Mouse (Mus musculus) kidney, adult 2 months (tissue): Measurements from ENCODE around the gene AI837181. TPM values are rescaled to one million over a fixed set of nuclear protein-coding genes. Genes with fewer than 3 reads are reported as not detected.
A peak's percentile ranks its signal among the peaks of the same experiment; 100 is the strongest.

Experiments used
- DNase-seq: peaks from one replicate; pipeline ENCODE4 v3.0.0; 2021
- H3K27ac ChIP-seq: fragments of 200-500 bp; 2 replicates; pipeline ENCODE4 v1.5.1; 2012; ENCODE audit warnings: low read depth, low read length, control low read depth, inconsistent platforms; ENCODE audit not compliant: insufficient read depth
- H3K27me3 ChIP-seq: fragments of 200-500 bp; replicated peaks from 2 replicates; pipeline ENCODE4 v1.6.1; 2012; ENCODE audit warnings: mild to moderate bottlenecking, moderate library complexity, low read length, inconsistent platforms; ENCODE audit not compliant: control insufficient read depth, insufficient read depth
- H3K36me3 ChIP-seq: fragments of 200-500 bp; 2 replicates; pipeline ENCODE4 v1.6.1; 2012; ENCODE audit warnings: mild to moderate bottlenecking, moderate library complexity, low read length, inconsistent platforms; ENCODE audit not compliant: control insufficient read depth, insufficient read depth
- H3K4me1 ChIP-seq: fragments of 200-500 bp; 2 replicates; pipeline ENCODE4 v1.6.1; 2011; ENCODE audit warnings: low read length; ENCODE audit not compliant: control insufficient read depth, insufficient read depth
- H3K4me3 ChIP-seq: fragments of 200-500 bp; 2 replicates; pipeline ENCODE4 v1.5.1; 2011; ENCODE audit warnings: mild to moderate bottlenecking, low read depth, low read length, control low read depth; ENCODE audit not compliant: insufficient read depth
- CTCF ChIP-seq: fragments of 200-500 bp; conservative IDR thresholded peaks from 2 replicates; pipeline ENCODE4 v1.5.1; 2011; ENCODE audit warnings: low read depth, mild to moderate bottlenecking, control low read depth, low read length, moderate library complexity, mixed read lengths; ENCODE audit not compliant: insufficient read depth, insufficient read length
- POLR2A ChIP-seq: fragments of 200-500 bp; IDR thresholded peaks from one replicate; pipeline ENCODE4 v1.6.1; 2011; ENCODE audit warnings: low read depth, low read length, control low read depth
- WGBS: fragments of 180-500 bp; shearing (Covaris S2); methylation state at CpG from one replicate; pipeline ENCODE4 v1.1.7; 2018; 5-methylcytosine and 5-hydroxymethylcytosine counted together
- polyA plus RNA-seq: library from polyadenylated mRNA; depleted of rRNA; stranded (reverse); fragments of >200 nt; gene quantifications from 2 replicates; pipeline ENCODE4 v1.2.3, GENCODE M21; 2012

AI837181 gene
- polyA plus RNA-seq, 1 experiment, result 71.4 TPM

DNA sequence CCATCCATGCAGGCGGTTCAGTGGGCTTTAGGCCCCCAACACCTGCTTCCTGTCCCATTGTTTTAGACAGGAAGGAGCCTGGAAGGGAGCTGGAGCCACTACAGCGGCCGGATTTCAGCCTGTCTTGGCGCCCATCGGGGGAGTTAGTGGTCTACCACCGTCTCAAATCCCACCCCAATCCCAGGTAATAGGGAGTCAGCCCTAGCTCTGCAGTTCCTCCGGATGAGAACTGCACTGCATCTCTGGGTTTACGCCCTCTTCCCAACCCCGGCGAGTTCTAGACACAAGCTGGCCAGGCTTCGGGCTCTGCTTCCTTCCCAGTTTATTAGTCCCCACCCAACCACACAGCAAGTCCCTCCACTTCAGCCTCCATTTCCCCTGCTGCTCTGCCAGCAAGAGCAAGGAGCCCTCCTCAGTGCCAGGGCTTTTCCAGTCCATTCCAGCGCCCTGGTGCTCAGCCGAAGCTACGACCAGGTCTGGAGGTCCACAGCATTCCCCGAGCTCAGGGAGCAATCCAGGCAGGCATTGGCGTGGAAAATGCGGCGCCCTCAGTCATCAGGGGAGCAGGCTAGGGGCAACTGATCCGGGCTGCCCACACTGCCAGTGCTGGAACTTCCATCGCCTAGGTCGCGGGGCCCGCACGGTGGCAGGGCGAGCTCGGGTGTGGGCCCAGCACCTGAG lies 31.4 kb downstream of the AI837181 start:
- peak; percentile 65 for DNase-seq
- no peaks in the 10 kb centered on the region for H3K27me3 ChIP-seq
- TF ChIP-seq POLR2A (no peak), CTCF (no peak)
- peaks cover 2% of the 10 kb centered on the region; the same call in 1 of the 2 replicates for H3K4me1 ChIP-seq
- WGBS, result 7% methylated on average over 26 of the region's 26 CpGs
- H3K36me3 ChIP-seq, result 0 out of 2 replicates have a peak, but pooled peaks cover 1% of the 10 kb centered on the region
- peak overlapping the region; percentile 61 for H3K4me3 ChIP-seq
- peak overlapping the region; percentile 84 for H3K27ac ChIP-seq

DNA sequence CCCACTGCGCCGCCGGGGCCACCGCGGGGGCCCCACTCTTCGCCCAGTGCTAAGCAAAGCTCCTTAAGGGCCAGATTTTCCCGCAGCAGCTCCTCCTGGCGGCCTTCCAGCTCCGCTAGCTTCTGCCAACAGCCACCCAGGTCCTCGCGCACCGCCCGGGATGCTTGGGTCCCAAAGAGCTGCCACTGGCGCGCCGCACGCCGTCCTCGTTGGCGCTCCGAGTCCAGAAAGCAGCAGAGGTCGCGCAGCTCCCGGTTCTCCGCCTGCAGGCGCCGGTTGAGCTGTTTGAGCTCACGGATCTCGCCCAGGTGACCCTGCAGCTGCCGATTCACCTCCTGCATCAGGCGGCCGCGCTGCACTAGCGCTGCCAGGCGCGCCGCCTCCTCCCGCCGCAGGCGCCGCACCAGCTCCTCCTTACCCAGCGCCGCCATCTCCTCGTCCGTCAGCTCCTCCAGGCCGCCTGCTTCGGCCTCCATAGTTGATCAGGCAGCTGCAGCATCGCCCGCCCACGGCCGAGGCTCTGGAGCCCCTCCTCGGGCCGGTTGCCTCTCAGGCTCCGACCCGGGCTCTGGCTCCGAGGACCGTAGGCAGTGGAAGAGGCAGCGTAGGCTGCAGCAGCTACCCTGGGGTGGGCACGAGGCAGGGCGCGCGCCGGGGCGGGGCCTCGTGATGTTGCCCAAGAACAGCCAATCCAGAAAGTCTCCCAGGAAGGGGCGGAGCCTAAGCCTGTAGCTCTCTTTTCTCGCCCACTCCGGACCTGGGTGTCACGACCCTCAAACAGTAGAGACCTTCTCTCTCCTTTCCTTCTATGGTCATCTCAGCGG lies 32.2 kb downstream of the AI837181 start:
- TF ChIP-seq POLR2A (peak; percentile 90), CTCF (no peak)
- under 1% methylated on average over 70 of the region's 70 CpGs for WGBS
- DNase-seq, result peak; percentile 98

GRCm38 (mm10) chr19:5457746-5458442 lies 33.0 kb downstream of the AI837181 start, which contains the start of gene Ccdc85b:
Ccdc85b (minus strand) TSS chr19:5457894.
- Histone ChIP-seq H3K27ac (peak within 1 kb of the TSS; percentile 84), H3K36me3 (0 out of 2 replicates have a peak, but pooled peaks cover 1% of the 10 kb centered on the region), H3K4me1 (peaks cover 2% of the 10 kb centered on the region; the same call in 1 of the 2 replicates), H3K27me3 (no peaks in the 10 kb centered on the region), H3K4me3 (peak within 1 kb of the TSS; percentile 61)
- WGBS, result 8% methylated on average over 14 of the region's 14 CpGs
- no peak for DNase-seq
- TF ChIP-seq POLR2A (no peak), CTCF (no peak)

More for the DNA sequence above, 32.2 kb downstream of the AI837181 start:
- Histone ChIP-seq H3K36me3 (0 out of 2 replicates have a peak, but pooled peaks cover 1% of the 10 kb centered on the region), H3K27ac (peak overlapping the region; percentile 84), H3K4me3 (peak overlapping the region; percentile 61), H3K4me1 (peaks cover 2% of the 10 kb centered on the region; the same call in 1 of the 2 replicates), H3K27me3 (no peaks in the 10 kb centered on the region)

DNA sequence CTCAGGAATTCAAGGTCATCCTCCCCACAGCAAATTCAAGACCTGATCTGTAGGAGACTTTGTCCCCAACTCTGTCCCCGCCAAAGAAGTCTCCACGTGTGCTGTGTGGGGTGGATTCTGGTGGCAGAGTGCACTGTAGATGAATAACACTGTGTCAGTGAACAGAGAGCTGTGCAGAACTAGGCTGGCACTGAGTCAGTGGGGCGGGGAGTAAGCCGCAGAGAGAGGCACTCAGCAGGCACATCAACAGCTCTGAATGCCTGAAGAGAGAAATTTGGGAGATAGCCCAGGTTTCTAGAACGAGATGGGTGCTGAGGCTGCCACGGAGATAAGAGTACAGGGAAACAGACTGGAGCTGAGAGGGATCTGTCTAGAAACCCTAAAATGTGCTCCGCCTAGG lies 34.1 kb downstream of the AI837181 start:
- H3K36me3 ChIP-seq, result 0 out of 2 replicates have a peak, but pooled peaks cover 1% of the 10 kb centered on the region
- peak; percentile 63 for DNase-seq
- 72% methylated on average over 7 of the region's 7 CpGs for WGBS
- H3K4me1 ChIP-seq, result peaks cover 2% of the 10 kb centered on the region; the same call in 1 of the 2 replicates
- no peak overlapping the region for H3K4me3 ChIP-seq
- H3K27ac ChIP-seq, result no peak overlapping the region
- TF ChIP-seq CTCF (no peak), POLR2A (no peak)
- no peaks in the 10 kb centered on the region for H3K27me3 ChIP-seq

DNA sequence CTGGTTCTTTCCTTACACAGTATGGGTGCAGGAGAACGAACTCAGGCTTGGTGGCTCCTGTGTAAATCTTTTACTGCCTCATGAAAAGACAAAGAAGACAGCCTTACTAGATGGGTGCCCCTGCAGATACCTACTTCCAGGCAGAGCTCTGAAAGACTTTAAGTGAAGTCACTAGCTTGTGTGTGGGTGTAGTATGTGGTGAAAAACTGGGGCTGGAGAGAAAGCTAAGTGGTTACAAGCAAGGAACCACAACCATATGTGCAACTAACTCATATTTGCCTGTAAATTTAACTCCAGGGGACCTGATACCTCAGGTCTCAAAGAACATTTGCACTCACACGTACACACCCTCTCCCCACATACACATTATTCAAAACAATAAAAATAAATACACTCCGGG lies 35.0 kb downstream of the AI837181 start:
- WGBS, result 27% methylated on average over 3 of the region's 3 CpGs
- peaks cover 2% of the 10 kb centered on the region; the same call in 1 of the 2 replicates for H3K4me1 ChIP-seq
- 0 out of 2 replicates have a peak, but pooled peaks cover 1% of the 10 kb centered on the region for H3K36me3 ChIP-seq
- H3K4me3 ChIP-seq, result no peak overlapping the region
- no peak for DNase-seq
- no peaks in the 10 kb centered on the region for H3K27me3 ChIP-seq
- TF ChIP-seq CTCF (no peak), POLR2A (no peak)
- no peak overlapping the region for H3K27ac ChIP-seq

GRCm38 (mm10) chr19:5460465-5460911 lies 35.5 kb downstream of the AI837181 start, which contains the start of gene Fibp:
Fibp (plus strand) TSS chr19:5460615.
- Histone ChIP-seq H3K27ac (peak within 1 kb of the TSS; percentile 78), H3K4me1 (peaks cover 2% of the 10 kb centered on the region; the same call in 1 of the 2 replicates), H3K36me3 (peaks cover 1% of the 10 kb centered on the region; the same call in 1 of the 2 replicates), H3K4me3 (peak within 1 kb of the TSS; percentile 95), H3K27me3 (no peaks in the 10 kb centered on the region)
- peak; percentile 45 for TF ChIP-seq POLR2A
- no peak for TF ChIP-seq CTCF
- DNase-seq, result peak; percentile 92
- WGBS, result under 1% methylated on average over 32 of the region's 32 CpGs
